Mouse (Mus musculus): Measurements from ENCODE around the gene 3100002H09Rik. TPM values are rescaled to one million over a fixed set of nuclear protein-coding genes. Genes with fewer than 3 reads are reported as not detected.

The 3100002H09Rik gene
- polyA plus RNA-seq, 1 experiment = not detected

- TF ChIP-seq CTCF (IDR thresholded peaks at IDR 0.05; ENCODE audit: control insufficient read depth, insufficient read depth, low read length) (no peak), POLR2A (IDR thresholded peaks at IDR 0.05; ENCODE audit: borderline replicate concordance, control insufficient read depth, low read depth, low read length) (no peak)
- WGBS = 78% methylated on average over 5 of the region's 5 CpGs
- no peak overlapping the region for H3K4me3 ChIP-seq (replicated peaks; ENCODE audit: control insufficient read depth, low read depth, low read length)
- no peak overlapping the region for H3K27ac ChIP-seq (ENCODE audit: control insufficient read depth, insufficient read depth, low read depth, low read length, poor library complexity)
- no peaks in the 10 kb centered on the region for H3K4me1 ChIP-seq (ENCODE audit: control insufficient read depth, insufficient read depth, low read length)
These were observed 37.3 kb upstream of the 3100002H09Rik start for GRCm38 (mm10) chr4:124647909-124648308.

GRCm38 (mm10) chr4:124646591-124646990 lies 36.0 kb upstream of the 3100002H09Rik start:
- 7% methylated on average over 8 of the region's 8 CpGs for WGBS
- TF ChIP-seq POLR2A (IDR thresholded peaks at IDR 0.05; ENCODE audit: borderline replicate concordance, control insufficient read depth, low read depth, low read length) (no peak), CTCF (IDR thresholded peaks at IDR 0.05; ENCODE audit: control insufficient read depth, insufficient read depth, low read length) (no peak)
- no peak overlapping the region for H3K27ac ChIP-seq (ENCODE audit: control insufficient read depth, insufficient read depth, low read depth, low read length, poor library complexity)
- H3K4me1 ChIP-seq (ENCODE audit: control insufficient read depth, insufficient read depth, low read length) = no peaks in the 10 kb centered on the region
- no peak overlapping the region for H3K4me3 ChIP-seq (replicated peaks; ENCODE audit: control insufficient read depth, low read depth, low read length)

GRCm38 (mm10) chr4:124644974-124645433 lies 34.4 kb upstream of the 3100002H09Rik start:
- TF ChIP-seq CTCF (IDR thresholded peaks at IDR 0.05; ENCODE audit: control insufficient read depth, insufficient read depth, low read length) (no peak), POLR2A (IDR thresholded peaks at IDR 0.05; ENCODE audit: borderline replicate concordance, control insufficient read depth, low read depth, low read length) (no peak)
- Histone ChIP-seq H3K27ac (ENCODE audit: control insufficient read depth, insufficient read depth, low read depth, low read length, poor library complexity) (no peak overlapping the region), H3K4me3 (replicated peaks; ENCODE audit: control insufficient read depth, low read depth, low read length) (no peak overlapping the region), H3K4me1 (ENCODE audit: control insufficient read depth, insufficient read depth, low read length) (no peaks in the 10 kb centered on the region)
- WGBS = 0% methylated on average over 3 of the region's 3 CpGs

- TF ChIP-seq CTCF (IDR thresholded peaks at IDR 0.05; ENCODE audit: control insufficient read depth, insufficient read depth, low read length) = no peak
- TF ChIP-seq POLR2A (IDR thresholded peaks at IDR 0.05; ENCODE audit: borderline replicate concordance, control insufficient read depth, low read depth, low read length) = no peak
- H3K4me1 ChIP-seq (ENCODE audit: control insufficient read depth, insufficient read depth, low read length) = no peaks in the 10 kb centered on the region
- no peak overlapping the region for H3K4me3 ChIP-seq (replicated peaks; ENCODE audit: control insufficient read depth, low read depth, low read length)
- WGBS = 87% methylated on average over 9 of the region's 9 CpGs
- no peak overlapping the region for H3K27ac ChIP-seq (ENCODE audit: control insufficient read depth, insufficient read depth, low read depth, low read length, poor library complexity)
These were observed 33.3 kb upstream of the 3100002H09Rik start for GRCm38 (mm10) chr4:124643859-124644258.

GRCm38 (mm10) chr4:124639715-124640114 lies 29.1 kb upstream of the 3100002H09Rik start:
- WGBS = 4% methylated on average over 12 of the region's 12 CpGs
- no peak for TF ChIP-seq POLR2A (IDR thresholded peaks at IDR 0.05; ENCODE audit: borderline replicate concordance, control insufficient read depth, low read depth, low read length)
- TF ChIP-seq CTCF (IDR thresholded peaks at IDR 0.05; ENCODE audit: control insufficient read depth, insufficient read depth, low read length) = no peak

GRCm38 (mm10) chr4:124633281-124633680 lies 22.7 kb upstream of the 3100002H09Rik start:
- Histone ChIP-seq H3K27ac (ENCODE audit: control insufficient read depth, insufficient read depth, low read depth, low read length, poor library complexity) (no peak overlapping the region), H3K4me3 (replicated peaks; ENCODE audit: control insufficient read depth, low read depth, low read length) (no peak overlapping the region), H3K4me1 (ENCODE audit: control insufficient read depth, insufficient read depth, low read length) (no peaks in the 10 kb centered on the region)
- WGBS = 6% methylated on average over 9 of the region's 9 CpGs
- TF ChIP-seq POLR2A (IDR thresholded peaks at IDR 0.05; ENCODE audit: borderline replicate concordance, control insufficient read depth, low read depth, low read length) (no peak), CTCF (IDR thresholded peaks at IDR 0.05; ENCODE audit: control insufficient read depth, insufficient read depth, low read length) (no peak)

More at GRCm38 (mm10) chr4:124639715-124640114, 29.1 kb upstream of the 3100002H09Rik start:
- Histone ChIP-seq H3K4me1 (ENCODE audit: control insufficient read depth, insufficient read depth, low read length) (no peaks in the 10 kb centered on the region), H3K27ac (ENCODE audit: control insufficient read depth, insufficient read depth, low read depth, low read length, poor library complexity) (no peak overlapping the region), H3K4me3 (replicated peaks; ENCODE audit: control insufficient read depth, low read depth, low read length) (no peak overlapping the region)

- TF ChIP-seq CTCF (IDR thresholded peaks at IDR 0.05; ENCODE audit: control insufficient read depth, insufficient read depth, low read length) (no peak), POLR2A (IDR thresholded peaks at IDR 0.05; ENCODE audit: borderline replicate concordance, control insufficient read depth, low read depth, low read length) (no peak)
- 71% methylated on average over 10 of the region's 10 CpGs for whole genome bisulfite sequencing
- Histone ChIP-seq H3K27ac (ENCODE audit: control insufficient read depth, insufficient read depth, low read depth, low read length, poor library complexity) (no peak overlapping the region), H3K4me3 (replicated peaks; ENCODE audit: control insufficient read depth, low read depth, low read length) (no peak overlapping the region), H3K4me1 (ENCODE audit: control insufficient read depth, insufficient read depth, low read length) (no peaks in the 10 kb centered on the region)
These were observed 22.3 kb upstream of the 3100002H09Rik start for GRCm38 (mm10) chr4:124632856-124633255.

GRCm38 (mm10) chr4:124631456-124631855 lies 20.9 kb upstream of the 3100002H09Rik start:
- 43% methylated on average over 4 of the region's 4 CpGs for WGBS
- Histone ChIP-seq H3K27ac (ENCODE audit: control insufficient read depth, insufficient read depth, low read depth, low read length, poor library complexity) (no peak overlapping the region), H3K4me1 (ENCODE audit: control insufficient read depth, insufficient read depth, low read length) (no peaks in the 10 kb centered on the region), H3K4me3 (replicated peaks; ENCODE audit: control insufficient read depth, low read depth, low read length) (no peak overlapping the region)
- no peak for TF ChIP-seq POLR2A (IDR thresholded peaks at IDR 0.05; ENCODE audit: borderline replicate concordance, control insufficient read depth, low read depth, low read length)
- no peak for TF ChIP-seq CTCF (IDR thresholded peaks at IDR 0.05; ENCODE audit: control insufficient read depth, insufficient read depth, low read length)

- no peak overlapping the region for H3K27ac ChIP-seq (ENCODE audit: control insufficient read depth, insufficient read depth, low read depth, low read length, poor library complexity)
- TF ChIP-seq POLR2A (IDR thresholded peaks at IDR 0.05; ENCODE audit: borderline replicate concordance, control insufficient read depth, low read depth, low read length) = no peak
- H3K4me3 ChIP-seq (replicated peaks; ENCODE audit: control insufficient read depth, low read depth, low read length) = no peak overlapping the region
- WGBS = 80% methylated on average over 1 of the region's 1 CpGs
- H3K4me1 ChIP-seq (ENCODE audit: control insufficient read depth, insufficient read depth, low read length) = no peaks in the 10 kb centered on the region
These were observed 16.2 kb upstream of the 3100002H09Rik start for GRCm38 (mm10) chr4:124626836-124627235.

Measured in bone marrow, adult 2 months (tissue).